In genomic region chr12:82122450-82123249, GRCm38 (mm10) we compare ENCODE assay signal across 9 mouse cellular contexts. TPM values are rescaled to one million over a fixed set of nuclear protein-coding genes. Genes with fewer than 3 reads are reported as not detected.
DNase-seq lines count a peak whose midpoint lies in the region; ATAC-seq and TF ChIP-seq lines count a peak whose summit lies in the region.
"Had no signal": no experiment of that assay in that cellular context is flagged by ENCODE, and none has a peak within 500 bp of the region (broad histone marks: within the 10 kb centered on the region; RNA-seq: fewer than 3 reads in every experiment).

No protein-coding gene starts in this region.

- TF ChIP-seq EP300 in lung, postnatal 0 days (IDR thresholded peaks at IDR 0.05), result peak; percentile 70

- H3K9me3 ChIP-seq in heart, embryonic 14.5 days (ENCODE audit: control insufficient read depth, low read length), result no peaks in the 10 kb centered on the region
- H3K9me3 ChIP-seq in kidney, embryonic 15.5 days (replicated peaks), result no peaks in the 10 kb centered on the region
- no peaks in the 10 kb centered on the region for H3K9me3 ChIP-seq in lung, postnatal 0 days (ENCODE audit: low read length)
- H3K9me3 ChIP-seq: midbrain, embryonic 12.5 days had no signal

- TF ChIP-seq CTCF in lung, postnatal 0 days (IDR thresholded peaks at IDR 0.05), result no peak

- peaks cover 15 to 31% of the 10 kb centered on the region in 2 experiments for H3K4me1 ChIP-seq in heart, embryonic 14.5 days (ENCODE audit: control insufficient read depth in 2 of 2, insufficient read depth in 2 of 2, low read length in 2 of 2)
- peaks cover 14% of the 10 kb centered on the region for H3K4me1 ChIP-seq in kidney, embryonic 15.5 days
- peaks cover 4% of the 10 kb centered on the region; the same call in 1 of the 2 replicates for H3K4me1 ChIP-seq in lung, postnatal 0 days (ENCODE audit: insufficient read depth, low read depth, low read length)

- H3K36me3 ChIP-seq in heart, embryonic 14.5 days (ENCODE audit: control insufficient read depth, insufficient read depth, low read length), result no peaks in the 10 kb centered on the region
- H3K36me3 ChIP-seq in kidney, embryonic 15.5 days, result no peaks in the 10 kb centered on the region
- H3K36me3 ChIP-seq in lung, postnatal 0 days (ENCODE audit: insufficient read depth, low read length), result no peaks in the 10 kb centered on the region
- H3K36me3 ChIP-seq: midbrain, embryonic 12.5 days had no signal

- DNase-seq in left cerebral cortex, postnatal 14 days (ENCODE audit: low spot score in 2 of 2), result peak; percentile 34 to 62
- DNase-seq in left cerebral cortex, adult 11 months (ENCODE audit: low spot score), result no peak
- DNase-seq in embryo, embryonic 11 days, result peak; percentile 50
- peak; percentile 87 for DNase-seq in lung, postnatal 0 days (ENCODE audit: low spot score)
- DNase-seq in yolk sac, embryonic 10.5 days (ENCODE audit: low spot score), result peak; percentile 66
- no peak for DNase-seq in B cell, adult 2 months

- ATAC-seq in heart, embryonic 14.5 days (ENCODE audit: insufficient number of reproducible peaks, insufficient read depth, low FRiP score, low read depth), result peak; percentile 72; the same call in 1 of the 2 replicates
- no peak for ATAC-seq in kidney, embryonic 15.5 days (replicated peaks; ENCODE audit: low FRiP score)
- ATAC-seq in lung, postnatal 0 days, result peak; percentile 81

- intact Hi-C loops in left cerebral cortex, postnatal 14 days (cut with DNase I), result no loop called here

- 2% methylated on average over 22 of the region's 22 CpGs for WGBS in heart, embryonic 14.5 days
- 13% methylated on average over 22 of the region's 22 CpGs for WGBS in kidney, embryonic 15.5 days
- WGBS in lung, postnatal 0 days, result 3% methylated on average over 22 of the region's 22 CpGs

- peak overlapping the region; percentile 94 to 95 for H3K27ac ChIP-seq in heart, embryonic 14.5 days (replicated peaks in 1 of 2; ENCODE audit: control insufficient read depth in 1 of 2, insufficient read depth in 1 of 2, low read depth in 2 of 2, low read length in 2 of 2)
- peak overlapping the region; percentile 61; the same call in 1 of the 2 replicates for H3K27ac ChIP-seq in kidney, embryonic 15.5 days
- peak overlapping the region; percentile 55; the same call in 1 of the 2 replicates for H3K27ac ChIP-seq in lung, postnatal 0 days (ENCODE audit: low read length)

- H3K27me3 ChIP-seq in heart, embryonic 14.5 days (ENCODE audit: control insufficient read depth, insufficient read depth, low read length), result no peaks in the 10 kb centered on the region
- no peaks in the 10 kb centered on the region for H3K27me3 ChIP-seq in kidney, embryonic 15.5 days
- no peaks in the 10 kb centered on the region for H3K27me3 ChIP-seq in lung, postnatal 0 days (replicated peaks; ENCODE audit: insufficient read depth, low read length)
- H3K27me3 ChIP-seq: midbrain, embryonic 12.5 days had no signal

- peak overlapping the region; percentile 62 for H3K9ac ChIP-seq in heart, embryonic 14.5 days (ENCODE audit: low read length)
- no peak overlapping the region for H3K9ac ChIP-seq in kidney, embryonic 15.5 days
- no peak overlapping the region for H3K9ac ChIP-seq in lung, postnatal 0 days (replicated peaks; ENCODE audit: low read depth)
- H3K9ac ChIP-seq: midbrain, embryonic 12.5 days had no signal

- H3K4me2 ChIP-seq in heart, embryonic 14.5 days (ENCODE audit: low read length), result peak overlapping the region; percentile 62
- H3K4me2 ChIP-seq in kidney, embryonic 15.5 days, result peak overlapping the region; percentile 51
- peak overlapping the region; percentile 36 for H3K4me2 ChIP-seq in lung, postnatal 0 days (replicated peaks; ENCODE audit: low read depth, low read length)
- H3K4me2 ChIP-seq: midbrain, embryonic 12.5 days had no signal

- H3K4me3 ChIP-seq in heart, embryonic 14.5 days (ENCODE audit: control insufficient read depth in 1 of 2, insufficient read depth in 1 of 2, low read depth in 1 of 2, low read length in 2 of 2), result peak overlapping the region; percentile 22 to 28; a peak in 3 of 4 replicates
- peak overlapping the region; percentile 15 for H3K4me3 ChIP-seq in kidney, embryonic 15.5 days (replicated peaks)
- H3K4me3 ChIP-seq in lung, postnatal 0 days (ENCODE audit: low read depth, low read length), result peak overlapping the region; percentile 3; the same call in 1 of the 2 replicates
- H3K4me3 ChIP-seq: midbrain, embryonic 12.5 days had no signal

RNA-seq across cellular contexts. Expression of gene Sipa1l1, which starts 46.5 kb away (rescaled TPM):
- 100 to 1,000 TPM; 169 to 183 TPM for total RNA-seq in left cerebral cortex, postnatal 14 days (2021)
- polyA plus RNA-seq in heart, embryonic 14.5 days (2014; fragmentation: Nextera tagmentation; extraction: Ambion mirVana), result 25.6 and 25.7 TPM in 2 replicates
- polyA plus RNA-seq in kidney, embryonic 15.5 days (2015; fragmentation: Nextera tagmentation; extraction: Ambion mirVana), result 38.1 and 39.8 TPM in 2 replicates
- polyA plus RNA-seq in lung, postnatal 0 days (2015; fragmentation: Nextera tagmentation; extraction: Ambion mirVana), result 10.2 and 11.7 TPM in 2 replicates

Comparison
In these comparisons a context has a peak if more than half of its experiments do, and no peak if none do; other contexts are left out.
1. DNase-seq: peak in left cerebral cortex, postnatal 14 days (2 of 2), embryo, embryonic 11 days (single experiment), lung, postnatal 0 days (single experiment) and yolk sac, embryonic 10.5 days (single experiment); none in left cerebral cortex, adult 11 months (single experiment) and B cell, adult 2 months (0 of 2).
2. Peak in every context shown above with its lines, with median percentiles within 50 percentile points of each other: H3K27ac ChIP-seq, H3K4me2 ChIP-seq and H3K4me3 ChIP-seq.